Mouse (Mus musculus) ES-E14 (cell line): ENCODE measurements at regions not wholly inside any gene's neighbourhood (a gene's known extent, or its start where the extent isn't known, plus 50 kb on each side); places are given as distances from the start of the nearest gene placed in this dataset.

ENCODE experiments used
- DNase-seq: peaks from one replicate; pipeline ENCODE4 v3.0.0-alpha.2; 2013; ENCODE audit warnings: low read depth, low spot score
- H3K27ac ChIP-seq: 2 replicates; pipeline ENCODE4 v1.5.1; 2012; ENCODE audit warnings: low read depth, mild to moderate bottlenecking, low read length, moderate library complexity, mixed read lengths; ENCODE audit not compliant: poor library complexity, insufficient read depth, severe bottlenecking
- H3K36me3 ChIP-seq: 2 replicates; pipeline ENCODE4 v1.6.1; 2012; ENCODE audit warnings: mild to moderate bottlenecking, low read length, moderate library complexity, mixed read lengths; ENCODE audit not compliant: control insufficient read depth, poor library complexity, insufficient read depth, severe bottlenecking
- H3K4me1 ChIP-seq, 2 experiments: fragments of 150-350 bp in 1 of 2; sonication (generic) in 1 of 2; 2 replicates each; pipeline ENCODE4 v1.6.1; 2012; ENCODE audit warnings: low read length in 2 of 2, mild to moderate bottlenecking in 1 of 2, mixed read lengths in 1 of 2; ENCODE audit not compliant: control insufficient read depth in 2 of 2, insufficient read depth in 2 of 2, poor library complexity in 1 of 2
- H3K4me3 ChIP-seq, 2 experiments: fragments of 150-350 bp in 1 of 2; sonication (generic) in 1 of 2; 2 replicates each; pipeline ENCODE4 v1.5.1; 2012; ENCODE audit warnings: low read length in 2 of 2, low read depth in 1 of 2, mild to moderate bottlenecking in 1 of 2, mixed read lengths in 1 of 2; ENCODE audit not compliant: insufficient read depth in 1 of 2, poor library complexity in 1 of 2, severe bottlenecking in 1 of 2
- H3K9ac ChIP-seq: 2 replicates; pipeline ENCODE4 v1.6.1; 2012; ENCODE audit warnings: low read depth, mild to moderate bottlenecking, low read length, mixed read lengths; ENCODE audit not compliant: poor library complexity, insufficient read depth, severe bottlenecking
- H3K9me3 ChIP-seq: fragments of 150-350 bp; sonication (generic); 2 replicates; pipeline ENCODE4 v1.6.1; 2012; ENCODE audit warnings: low read depth, mild to moderate bottlenecking, low read length; ENCODE audit not compliant: control insufficient read depth, insufficient read depth
- CHD2 ChIP-seq: IDR thresholded peaks from 2 replicates; pipeline ENCODE4 v1.6.1; 2014; ENCODE audit warnings: mild to moderate bottlenecking, low read depth, low read length, inconsistent platforms
- HCFC1 ChIP-seq: IDR thresholded peaks from 2 replicates; pipeline ENCODE4 v1.6.1; 2012; ENCODE audit warnings: low read length, inconsistent platforms, borderline replicate concordance; ENCODE audit not compliant: insufficient read depth
- MAFK ChIP-seq: IDR thresholded peaks from 2 replicates; pipeline ENCODE4 v1.6.1; 2014; ENCODE audit warnings: mild to moderate bottlenecking, low read depth, low read length, inconsistent platforms; ENCODE audit not compliant: insufficient read depth
- ZC3H11A ChIP-seq: IDR thresholded peaks from 2 replicates; pipeline ENCODE4 v1.6.1; 2012; ENCODE audit warnings: low read depth, mild to moderate bottlenecking, inconsistent platforms, low read length, borderline replicate concordance
- ZNF384 ChIP-seq: IDR thresholded peaks from 2 replicates; pipeline ENCODE4 v1.6.1; 2012; ENCODE audit warnings: low read depth, low read length, inconsistent platforms
- in situ Hi-C, 2 experiments: fragments of 600-800 bp; cut with MboI; formaldehyde crosslinking; loops; one replicate each; pipeline ENCODE4 v1.15.1; 2025; ENCODE audit warnings: low sequenced_read_pairs in 2 of 2, inconsistent platforms in 1 of 2; ENCODE audit not compliant: unreplicated experiment in 2 of 2

DNA sequence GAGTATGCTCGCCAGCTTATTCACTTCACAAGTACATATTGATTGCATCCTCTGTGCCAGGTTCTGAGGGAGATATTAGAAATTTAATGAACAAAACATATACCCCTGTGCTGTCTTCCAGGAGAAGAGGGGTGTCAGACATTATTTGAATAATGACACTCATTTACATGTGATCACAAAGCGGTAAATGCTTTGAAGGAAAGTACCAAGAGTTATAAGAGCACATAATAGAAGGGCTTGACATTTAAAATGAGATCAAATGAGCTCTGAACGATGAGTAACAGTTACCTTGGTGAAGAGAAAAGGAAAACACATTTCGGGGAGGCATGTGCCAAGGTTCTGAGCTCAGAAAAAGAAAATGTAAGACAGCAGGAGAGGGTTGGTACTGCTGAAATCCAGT, 553.9 kb upstream of the Rps6ka3 start:
- no peak overlapping the region for H3K4me3 ChIP-seq
- H3K4me1 ChIP-seq = no peaks in the 10 kb centered on the region
- no peaks in the 10 kb centered on the region for H3K9me3 ChIP-seq
- TF ChIP-seq CHD2 (no peak), HCFC1 (no peak), ZC3H11A (no peak), ZNF384 (no peak), MAFK (no peak)
- in situ Hi-C loops = no loop called here
- H3K9ac ChIP-seq = no peak overlapping the region
- H3K27ac ChIP-seq = no peak overlapping the region
- H3K36me3 ChIP-seq = no peaks in the 10 kb centered on the region
- no peak for DNase-seq

GRCm38 (mm10) chrX:158694191-158694590, 515.9 kb upstream of the Rps6ka3 start:
- Histone ChIP-seq H3K9me3 (no peaks in the 10 kb centered on the region), H3K27ac (no peak overlapping the region), H3K36me3 (no peaks in the 10 kb centered on the region), H3K4me3 (no peak overlapping the region), H3K4me1 (no peaks in the 10 kb centered on the region), H3K9ac (no peak overlapping the region)
- DNase-seq = no peak
- in situ Hi-C loops = no loop called here
- no peak for TF ChIP-seq HCFC1
- no peak for TF ChIP-seq CHD2
- TF ChIP-seq ZNF384 = no peak
- no peak for TF ChIP-seq ZC3H11A
- TF ChIP-seq MAFK = no peak

DNA sequence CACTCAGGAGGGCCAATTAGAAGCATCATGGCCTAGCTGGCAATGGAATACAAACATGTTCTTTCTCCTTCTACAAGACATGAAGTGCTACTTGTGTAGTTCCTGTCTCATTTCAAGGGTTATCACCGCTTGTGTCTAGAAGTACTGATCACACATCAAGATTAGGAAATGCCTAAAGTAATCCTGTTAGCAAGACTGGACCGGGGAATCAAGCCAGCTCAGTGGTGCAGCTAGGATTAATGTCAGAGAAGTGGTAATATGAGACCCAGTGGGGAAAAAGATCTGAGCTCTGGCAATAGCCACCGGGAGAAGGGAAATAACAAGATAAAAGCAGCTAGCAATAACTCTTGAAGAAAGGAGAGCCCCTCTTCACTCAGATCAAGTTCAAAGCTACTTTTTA, 506.7 kb upstream of the Rps6ka3 start:
- Histone ChIP-seq H3K9ac (no peak overlapping the region), H3K9me3 (no peaks in the 10 kb centered on the region), H3K4me1 (no peaks in the 10 kb centered on the region), H3K36me3 (no peaks in the 10 kb centered on the region), H3K27ac (no peak overlapping the region), H3K4me3 (no peak overlapping the region)
- in situ Hi-C loops = no loop called here
- no peak for TF ChIP-seq CHD2
- TF ChIP-seq ZC3H11A = no peak
- no peak for TF ChIP-seq HCFC1
- no peak for TF ChIP-seq MAFK
- no peak for TF ChIP-seq ZNF384
- DNase-seq = no peak

DNA sequence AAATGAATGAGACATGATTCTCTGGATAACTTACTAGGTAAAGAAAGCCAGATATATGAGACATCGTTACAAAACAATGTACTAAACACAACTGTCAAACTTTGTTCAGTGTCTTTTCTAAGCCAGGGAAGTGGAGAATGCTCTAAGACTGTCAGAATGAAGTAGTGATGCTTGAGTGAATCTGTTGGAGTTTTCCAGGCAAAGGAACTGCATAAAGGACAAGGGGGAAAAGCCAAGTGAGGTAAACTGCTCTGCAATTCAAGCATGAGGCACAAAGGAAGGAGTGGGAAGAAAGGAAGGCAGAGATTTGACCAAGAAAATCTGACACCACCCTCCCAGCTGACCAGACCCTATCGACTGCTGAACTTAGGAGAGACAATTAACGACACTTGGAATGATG, 500.3 kb upstream of the Rps6ka3 start:
- no peaks in the 10 kb centered on the region for H3K4me1 ChIP-seq
- in situ Hi-C loops = no loop called here
- TF ChIP-seq MAFK (no peak), CHD2 (no peak), ZC3H11A (no peak), ZNF384 (no peak), HCFC1 (no peak)

GRCm38 (mm10) chrX:158744738-158745137, 465.4 kb upstream of the Rps6ka3 start:
- DNase-seq = no peak
- in situ Hi-C loops = no loop called here
- Histone ChIP-seq H3K9ac (no peak overlapping the region), H3K27ac (no peak overlapping the region), H3K36me3 (no peaks in the 10 kb centered on the region), H3K4me1 (no peaks in the 10 kb centered on the region), H3K4me3 (no peak overlapping the region), H3K9me3 (no peaks in the 10 kb centered on the region)
- TF ChIP-seq MAFK (no peak), CHD2 (no peak), ZNF384 (no peak), HCFC1 (no peak), ZC3H11A (no peak)

More for the DNA sequence above, 500.3 kb upstream of the Rps6ka3 start:
- Histone ChIP-seq H3K4me3 (no peak overlapping the region), H3K27ac (no peak overlapping the region), H3K9me3 (no peaks in the 10 kb centered on the region), H3K9ac (no peak overlapping the region), H3K36me3 (no peaks in the 10 kb centered on the region)
- DNase-seq = no peak
